Mouse (Mus musculus) C2C12 (cell line): ENCODE measurements around the gene Sf3b4.

Source experiments
- CTCF ChIP-seq: IDR thresholded peaks from one replicate; pipeline ENCODE4 v1.5.1; 2011; ENCODE audit not compliant: control insufficient read depth, insufficient read depth, insufficient read length
- FOSL1 ChIP-seq: IDR thresholded peaks from one replicate; pipeline ENCODE4 v1.8.0; 2011; ENCODE audit warnings: mild to moderate bottlenecking, low read length; ENCODE audit not compliant: poor library complexity, insufficient read depth, severe bottlenecking
- MAX ChIP-seq: IDR thresholded peaks from one replicate; pipeline ENCODE4 v1.6.1; 2011; ENCODE audit warnings: mild to moderate bottlenecking, control low read depth
- MYOD1 ChIP-seq: IDR thresholded peaks from one replicate; pipeline ENCODE4 v1.6.1; 2011; ENCODE audit warnings: low read depth; ENCODE audit not compliant: control insufficient read depth, insufficient read length
- USF1 ChIP-seq: IDR thresholded peaks from one replicate; pipeline ENCODE4 v1.6.1; 2011; ENCODE audit warnings: low read depth, mild to moderate bottlenecking, control low read depth, moderate library complexity

GRCm38 (mm10) chr3:96135011-96135410 lies 37.1 kb upstream of the Sf3b4 start:
- no peak for TF ChIP-seq USF1
- no peak for TF ChIP-seq CTCF
- TF ChIP-seq MAX, result no peak
- no peak for TF ChIP-seq MYOD1
- TF ChIP-seq FOSL1, result no peak
